Mouse (Mus musculus) myocyte (in vitro differentiated cells): ENCODE data around the gene Ttc33. TPM values are rescaled to one million over a fixed set of nuclear protein-coding genes. Genes with fewer than 3 reads are reported as not detected.

Source experiments
- H3K27me3 ChIP-seq: one replicate; pipeline ENCODE4 v1.6.1; 2011; ENCODE audit not compliant: control insufficient read depth, insufficient read depth, insufficient read length
- H3K36me3 ChIP-seq: one replicate; pipeline ENCODE4 v1.6.1; 2011; ENCODE audit not compliant: control insufficient read depth, insufficient read depth
- H3K4me2 ChIP-seq: one replicate; pipeline ENCODE4 v1.6.1; 2011; ENCODE audit warnings: low read depth, control low read depth
- H3K4me3 ChIP-seq: one replicate; pipeline ENCODE4 v1.5.1; 2011; ENCODE audit warnings: mild to moderate bottlenecking, control low read depth, moderate library complexity
- H3K79me2 ChIP-seq: one replicate; pipeline ENCODE4 v1.6.1; 2011; ENCODE audit not compliant: control insufficient read depth, insufficient read depth
- H3ac ChIP-seq: one replicate; pipeline ENCODE4 v1.6.1; 2011; ENCODE audit not compliant: control insufficient read depth, insufficient read length
- CEBPB ChIP-seq: IDR thresholded peaks from 2 replicates; pipeline ENCODE4 v1.6.1; 2011; ENCODE audit warnings: mild to moderate bottlenecking, moderate library complexity; ENCODE audit not compliant: poor library complexity, insufficient read depth, severe bottlenecking
- E2F4 ChIP-seq: IDR thresholded peaks from one replicate; pipeline ENCODE4 v1.6.1; 2011; ENCODE audit warnings: mild to moderate bottlenecking, control low read depth, moderate library complexity; ENCODE audit not compliant: insufficient read depth
- MAX ChIP-seq: IDR thresholded peaks from one replicate; pipeline ENCODE4 v1.6.1; 2011; ENCODE audit warnings: low read depth, mild to moderate bottlenecking, control low read depth
- MYOD1 ChIP-seq, 3 experiments: IDR thresholded peaks; one replicate each; pipeline ENCODE4 v1.6.1; 2011; ENCODE audit warnings: control low read depth in 2 of 3, low read depth in 2 of 3, mild to moderate bottlenecking in 2 of 3, moderate library complexity in 1 of 3; ENCODE audit not compliant: insufficient read length in 2 of 3, control insufficient read depth in 1 of 3
- MYOG ChIP-seq, 3 experiments: IDR thresholded peaks; one replicate each; pipeline ENCODE4 v1.6.1; 2011; ENCODE audit warnings: control low read depth in 2 of 3, low read depth in 2 of 3, mild to moderate bottlenecking in 2 of 3; ENCODE audit not compliant: insufficient read length in 2 of 3, control insufficient read depth in 1 of 3, insufficient read depth in 1 of 3
- POLR2A ChIP-seq: IDR thresholded peaks from one replicate; pipeline ENCODE4 v1.6.1; 2011; ENCODE audit warnings: low read depth, mild to moderate bottlenecking, control low read depth, moderate library complexity; ENCODE audit not compliant: insufficient read length
- POLR2AphosphoS2 ChIP-seq: IDR thresholded peaks from one replicate; pipeline ENCODE4 v1.6.1; 2011; ENCODE audit warnings: low read depth, control low read depth; ENCODE audit not compliant: insufficient read length
- REST ChIP-seq: IDR thresholded peaks from one replicate; pipeline ENCODE4 v1.6.1; 2011; ENCODE audit warnings: mild to moderate bottlenecking, control low read depth, moderate library complexity; ENCODE audit not compliant: insufficient read depth, insufficient read length
- SRF ChIP-seq: IDR thresholded peaks from one replicate; pipeline ENCODE4 v1.6.1; 2011; ENCODE audit warnings: low read depth; ENCODE audit not compliant: control insufficient read depth, insufficient read length
- TCF12 ChIP-seq: IDR thresholded peaks from one replicate; pipeline ENCODE4 v1.6.1; 2011; ENCODE audit warnings: mild to moderate bottlenecking, control low read depth; ENCODE audit not compliant: poor library complexity, insufficient read depth, severe bottlenecking
- TCF3 ChIP-seq: IDR thresholded peaks from one replicate; pipeline ENCODE4 v1.6.1; 2011; ENCODE audit warnings: low read depth, control low read depth; ENCODE audit not compliant: insufficient read length
- USF1 ChIP-seq: IDR thresholded peaks from one replicate; pipeline ENCODE4 v1.6.1; 2011; ENCODE audit warnings: low read depth, mild to moderate bottlenecking, control low read depth, moderate library complexity
- polyA plus RNA-seq: library from polyadenylated mRNA; unstranded; fragments of >200 nt; fragmentation: generic; extraction: Trizol; gene quantifications from one replicate; pipeline ENCODE4 v1.2.1, GENCODE M21; 2012; ENCODE audit warnings: missing spikeins

Gene Ttc33
- polyA plus RNA-seq, 1 experiment, result 17.8 TPM

DNA sequence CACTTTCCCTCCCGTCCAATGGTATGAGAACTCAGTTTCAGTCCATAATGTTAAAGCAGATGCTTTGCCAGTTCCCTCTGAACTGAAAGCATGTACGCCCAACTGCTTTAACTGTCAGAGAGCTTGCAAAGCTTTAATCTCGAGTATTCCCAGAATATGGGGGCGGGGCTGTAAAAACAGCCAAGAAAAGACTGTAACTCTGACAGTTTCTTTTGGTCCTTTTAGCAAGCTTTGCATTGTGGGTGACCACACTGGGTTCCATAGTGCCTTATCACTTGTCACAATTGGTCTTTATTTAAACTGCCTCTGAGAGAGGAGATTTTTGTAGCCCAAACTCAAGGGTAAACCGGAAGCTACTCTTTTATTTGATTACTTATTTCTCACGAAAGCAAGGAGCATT is 54.6 kb downstream of the Ttc33 start:
- Histone ChIP-seq H3K79me2 (peaks cover 38% of the 10 kb centered on the region), H3K4me2 (peak overlapping the region; percentile 100), H3ac (no peak overlapping the region), H3K27me3 (no peaks in the 10 kb centered on the region), H3K36me3 (no peaks in the 10 kb centered on the region), H3K4me3 (peak overlapping the region; percentile 51)
- no peak for TF ChIP-seq CEBPB
- TF ChIP-seq TCF12, result no peak
- no peak for TF ChIP-seq MYOG (IDR thresholded peaks at IDR 0.05; ENCODE audit: control insufficient read depth in 1 of 3, insufficient read depth in 1 of 3, insufficient read length in 2 of 3, low read depth in 2 of 3)
- no peak for TF ChIP-seq SRF
- no peak for TF ChIP-seq E2F4
- no peak for TF ChIP-seq MAX
- no peak for TF ChIP-seq POLR2AphosphoS2
- TF ChIP-seq TCF3, result no peak
- no peak for TF ChIP-seq USF1
- TF ChIP-seq MYOD1 (IDR thresholded peaks at IDR 0.05; ENCODE audit: control insufficient read depth in 1 of 3, insufficient read length in 2 of 3, low read depth in 2 of 3), result no peak
- TF ChIP-seq POLR2A, result no peak
- TF ChIP-seq REST, result no peak

DNA sequence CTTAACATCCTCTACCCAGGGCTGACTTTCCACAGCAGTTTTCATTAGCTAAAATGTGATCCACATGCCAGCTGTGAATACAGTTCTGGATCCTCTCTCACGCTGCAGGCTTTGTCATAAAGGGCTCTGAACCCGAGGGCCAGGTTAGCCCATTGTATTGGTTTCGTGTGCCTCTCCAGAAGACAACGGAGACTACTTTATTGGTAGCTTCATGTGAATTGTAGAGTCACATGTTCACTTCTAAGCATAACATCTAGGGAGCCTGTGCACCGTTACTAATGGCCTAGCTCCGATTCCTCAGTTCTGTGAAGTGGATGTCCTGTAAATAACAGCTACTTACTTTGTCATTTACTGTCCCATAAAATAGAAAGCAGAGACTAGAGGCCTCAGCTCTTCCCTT is 55.0 kb downstream of the Ttc33 start:
- Histone ChIP-seq H3ac (no peak overlapping the region), H3K27me3 (no peaks in the 10 kb centered on the region), H3K79me2 (peaks cover 38% of the 10 kb centered on the region), H3K36me3 (no peaks in the 10 kb centered on the region), H3K4me3 (peak overlapping the region; percentile 51), H3K4me2 (peak overlapping the region; percentile 100)
- no peak for TF ChIP-seq POLR2A
- TF ChIP-seq MYOD1 (IDR thresholded peaks at IDR 0.05; ENCODE audit: control insufficient read depth in 1 of 3, insufficient read length in 2 of 3, low read depth in 2 of 3), result no peak
- TF ChIP-seq POLR2AphosphoS2, result no peak
- no peak for TF ChIP-seq SRF
- no peak for TF ChIP-seq REST
- TF ChIP-seq MAX, result no peak
- TF ChIP-seq TCF12, result no peak
- TF ChIP-seq CEBPB, result no peak
- no peak for TF ChIP-seq USF1
- TF ChIP-seq MYOG (IDR thresholded peaks at IDR 0.05; ENCODE audit: control insufficient read depth in 1 of 3, insufficient read depth in 1 of 3, insufficient read length in 2 of 3, low read depth in 2 of 3), result no peak
- TF ChIP-seq TCF3, result no peak
- no peak for TF ChIP-seq E2F4

DNA sequence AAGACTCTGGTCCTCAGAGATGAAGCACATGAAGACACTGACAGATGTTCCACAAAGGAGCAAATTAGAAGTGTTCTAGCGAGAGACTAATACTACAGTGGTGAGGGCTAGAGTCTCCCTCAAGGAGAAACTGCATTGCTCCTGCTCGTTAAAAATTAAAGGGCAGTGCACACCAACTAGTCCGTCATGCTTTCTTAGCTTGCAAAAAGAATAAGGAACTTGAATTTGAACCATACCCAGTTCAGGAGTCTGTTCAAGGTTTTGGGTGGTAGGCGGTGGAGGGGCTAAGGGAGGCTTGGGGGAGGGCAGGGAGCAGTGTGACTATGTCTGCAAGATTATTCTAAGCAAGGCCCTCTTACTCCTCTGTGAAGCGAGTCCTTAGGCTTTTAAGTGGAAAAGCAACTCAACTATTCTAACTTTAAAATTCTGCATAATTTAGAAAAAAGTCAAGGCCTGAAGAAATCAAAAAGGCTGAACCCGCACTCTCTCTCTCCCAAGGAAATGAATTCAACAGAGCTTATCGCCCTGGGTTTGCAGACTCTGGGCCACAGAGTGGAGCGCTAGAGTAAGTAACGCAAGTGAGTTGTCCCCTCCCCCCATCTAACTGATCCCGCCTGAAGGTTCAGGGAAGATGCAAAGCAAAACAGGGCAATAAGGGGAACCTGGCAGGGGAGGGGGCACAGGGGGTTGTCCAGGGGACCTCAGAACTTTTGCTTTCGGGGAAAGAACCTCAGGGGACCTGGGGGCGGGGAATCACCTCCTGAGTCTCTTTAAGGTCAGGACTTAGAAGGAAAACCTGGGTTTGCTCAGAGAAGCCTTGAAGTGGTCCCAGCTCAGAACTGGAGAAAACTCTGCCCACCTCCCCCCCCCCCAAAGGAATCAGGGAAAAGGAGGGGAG is 56.2 kb downstream of the Ttc33 start:
- H3K4me2 ChIP-seq, result peak overlapping the region; percentile 100
- H3K27me3 ChIP-seq, result no peaks in the 10 kb centered on the region
- TF ChIP-seq SRF (no peak), TCF12 (no peak), USF1 (no peak), REST (no peak), POLR2A (no peak), MAX (no peak), TCF3 (no peak), MYOD1 (IDR thresholded peaks at IDR 0.05; ENCODE audit: control insufficient read depth in 1 of 3, insufficient read length in 2 of 3, low read depth in 2 of 3) (no peak), MYOG (IDR thresholded peaks at IDR 0.05; ENCODE audit: control insufficient read depth in 1 of 3, insufficient read depth in 1 of 3, insufficient read length in 2 of 3, low read depth in 2 of 3) (no peak), CEBPB (no peak), E2F4 (no peak), POLR2AphosphoS2 (no peak)
- peak overlapping the region; percentile 51 for H3K4me3 ChIP-seq
- H3K36me3 ChIP-seq, result no peaks in the 10 kb centered on the region
- peak overlapping the region; percentile 8 for H3ac ChIP-seq
- peaks cover 38% of the 10 kb centered on the region for H3K79me2 ChIP-seq

DNA sequence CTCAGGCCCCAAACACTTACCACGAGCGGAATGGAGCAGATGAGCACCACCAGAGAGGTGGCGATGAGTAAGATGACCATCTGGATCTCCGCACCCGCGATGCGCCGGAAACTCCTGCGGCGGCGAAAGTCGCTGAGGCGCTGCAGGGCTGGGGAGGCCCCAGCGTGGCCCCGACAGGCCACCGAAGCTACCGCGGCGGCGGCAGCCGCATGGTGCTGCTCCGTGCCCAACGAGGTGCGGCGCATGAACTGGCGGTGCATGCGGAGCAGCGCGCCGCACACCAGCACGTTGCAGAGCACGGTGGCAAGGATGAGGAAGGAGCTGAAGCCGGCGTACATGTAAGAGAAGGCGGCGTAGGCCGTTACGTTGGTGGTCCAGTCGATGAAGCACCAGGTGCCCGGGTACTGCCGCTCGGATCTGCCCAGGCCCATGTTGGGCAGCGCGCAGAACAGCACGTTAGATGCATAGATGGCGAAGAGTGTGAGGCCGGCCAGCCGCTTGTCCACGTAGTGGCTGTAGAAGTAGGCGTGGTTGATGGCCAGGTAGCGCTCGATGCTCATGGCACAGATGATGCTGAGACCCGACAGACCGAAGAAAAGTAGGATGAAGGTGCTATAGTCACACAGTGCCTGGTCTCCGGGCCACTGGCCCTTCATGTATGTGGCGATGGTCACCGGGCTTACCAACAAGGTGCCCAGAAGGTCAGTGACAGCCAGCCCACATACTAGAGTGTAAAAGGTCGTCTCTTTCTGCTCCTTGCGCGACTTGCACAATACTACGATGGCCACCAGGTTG is 57.1 kb downstream of the Ttc33 start:
- H3K36me3 ChIP-seq, result no peaks in the 10 kb centered on the region
- TF ChIP-seq SRF (peak; percentile 54), MYOG (IDR thresholded peaks at IDR 0.05; ENCODE audit: control insufficient read depth in 1 of 3, insufficient read depth in 1 of 3, insufficient read length in 2 of 3, low read depth in 2 of 3) (peak in 1 of 3 experiments; percentile 15), USF1 (no peak), MYOD1 (IDR thresholded peaks at IDR 0.05; ENCODE audit: control insufficient read depth in 1 of 3, insufficient read length in 2 of 3, low read depth in 2 of 3) (peak in 1 of 3 experiments; percentile 13)
- H3K79me2 ChIP-seq, result peaks cover 38% of the 10 kb centered on the region
- H3ac ChIP-seq, result peak overlapping the region; percentile 8
- H3K27me3 ChIP-seq, result no peaks in the 10 kb centered on the region
- peak overlapping the region; percentile 51 for H3K4me3 ChIP-seq
- H3K4me2 ChIP-seq, result peak overlapping the region; percentile 100
